Mouse (Mus musculus) kidney, postnatal 4 days (tissue): ENCODE measurements around the gene Pstk.

Source experiments
- DNase-seq, 2 experiments: peaks; one replicate each; pipeline ENCODE4 v3.0.0; 2021; ENCODE audit warnings: mixed read lengths in 2 of 2

The Pstk gene

DNA sequence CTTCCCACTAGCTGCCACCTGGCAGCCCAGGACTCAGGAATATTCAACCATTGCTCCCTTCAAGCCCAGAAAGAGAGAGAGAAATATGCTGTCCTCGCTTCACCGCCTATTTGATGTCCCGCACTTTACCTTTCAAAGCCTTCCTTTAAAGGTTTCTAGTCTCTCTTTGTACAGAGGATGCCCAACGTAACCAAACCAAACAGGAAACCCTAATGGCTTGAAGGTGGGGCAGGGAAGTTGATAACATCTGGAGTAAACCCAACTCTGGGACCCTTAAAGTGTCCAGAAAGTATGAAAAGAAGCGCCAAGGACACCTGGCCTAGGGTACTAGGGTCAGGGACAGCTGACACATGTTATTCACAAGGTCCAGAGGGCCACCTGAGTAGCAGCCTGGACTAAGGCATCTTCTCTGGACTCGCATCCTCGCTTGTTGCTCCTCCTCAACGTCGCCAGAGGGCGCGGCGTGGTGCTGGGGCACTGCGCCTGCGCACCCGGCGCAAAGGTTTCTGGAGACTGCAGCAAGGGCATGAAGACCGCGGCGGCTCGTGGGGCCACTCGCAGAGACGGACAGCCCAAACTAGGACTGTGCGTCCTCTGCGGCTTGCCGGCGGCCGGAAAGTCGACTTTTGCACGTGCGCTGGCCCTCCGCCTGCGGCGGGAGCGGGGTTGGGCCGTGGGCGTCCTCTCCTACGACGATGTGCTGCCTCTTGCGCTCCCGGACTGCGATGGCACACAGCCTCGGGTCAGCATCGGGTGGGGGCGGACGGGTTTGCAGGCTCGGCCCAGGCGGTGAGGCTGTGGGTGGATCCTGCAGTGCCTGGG lies at the start of gene Pstk:
Gene Pstk (plus strand): TSS at position 494 of the 822 bp plus-strand sequence.
- peak; percentile 89 to 94 for DNase-seq

DNA sequence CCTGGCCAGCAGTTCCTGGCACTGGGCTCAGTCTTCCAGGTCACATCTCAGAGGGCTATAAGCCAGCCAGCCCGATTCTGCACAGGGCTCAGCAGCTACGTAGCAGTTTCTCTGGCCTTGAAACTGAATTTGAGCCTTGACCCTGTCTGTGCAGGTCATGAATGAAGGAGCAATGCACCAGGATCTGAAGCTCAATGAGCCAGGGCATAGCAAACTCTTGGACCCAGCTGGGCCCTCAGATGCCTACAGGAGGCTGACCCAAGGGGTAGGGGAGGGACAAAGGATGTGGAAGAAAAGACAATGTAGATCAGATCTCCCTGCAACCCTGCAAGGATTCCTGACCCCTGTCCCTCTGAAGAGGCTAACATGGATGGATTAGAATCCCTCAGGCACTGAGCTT lies 48.7 kb upstream of the Pstk start, which contains the start of gene Cuzd1:
Gene Cuzd1 (minus strand): TSS at position 101 of the 400 bp plus-strand sequence.
- no peak for DNase-seq

DNA sequence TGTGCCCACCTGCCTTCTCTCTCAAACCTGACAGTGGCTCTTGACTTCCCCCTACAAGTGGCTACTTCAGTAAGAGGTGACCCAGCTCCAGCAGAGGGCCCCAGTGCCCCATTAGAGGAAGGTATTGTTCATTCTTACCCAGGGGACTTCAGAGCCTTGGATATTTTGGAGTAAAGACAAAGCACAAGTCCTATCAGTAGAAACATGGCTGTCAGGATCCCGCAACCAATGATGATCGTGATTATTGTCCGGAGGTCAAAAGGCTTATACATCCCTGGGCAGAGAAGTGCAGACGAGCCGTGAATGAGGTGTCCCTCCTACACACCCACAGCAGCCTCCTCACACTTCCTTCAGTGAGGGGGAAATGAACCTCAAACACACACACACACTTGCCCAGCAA lies 43.9 kb upstream of the Pstk start:
- DNase-seq = no peak

DNA sequence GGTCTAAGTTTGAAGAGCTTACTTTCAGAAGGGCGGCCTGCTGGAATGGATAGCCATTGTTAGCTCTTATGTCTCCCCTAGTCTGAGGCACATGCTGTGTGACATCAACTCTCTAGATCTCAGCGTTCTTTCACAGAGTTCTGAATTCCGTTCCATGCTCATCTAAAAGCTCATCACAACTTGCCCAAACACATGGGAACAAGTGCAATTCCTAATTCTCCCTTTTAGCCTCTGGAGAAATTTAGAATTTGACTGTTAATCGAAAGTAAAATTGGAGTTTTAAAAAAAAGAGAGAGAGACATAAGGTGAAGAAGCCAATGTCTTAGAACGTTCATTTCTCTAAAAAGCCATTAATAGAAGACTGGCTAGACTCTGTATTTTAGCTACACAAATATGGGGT lies 41.5 kb upstream of the Pstk start, which contains the start of gene Fam24b:
Gene Fam24b (minus strand): TSS at position 101 of the 400 bp plus-strand sequence.
- no peak for DNase-seq

DNA sequence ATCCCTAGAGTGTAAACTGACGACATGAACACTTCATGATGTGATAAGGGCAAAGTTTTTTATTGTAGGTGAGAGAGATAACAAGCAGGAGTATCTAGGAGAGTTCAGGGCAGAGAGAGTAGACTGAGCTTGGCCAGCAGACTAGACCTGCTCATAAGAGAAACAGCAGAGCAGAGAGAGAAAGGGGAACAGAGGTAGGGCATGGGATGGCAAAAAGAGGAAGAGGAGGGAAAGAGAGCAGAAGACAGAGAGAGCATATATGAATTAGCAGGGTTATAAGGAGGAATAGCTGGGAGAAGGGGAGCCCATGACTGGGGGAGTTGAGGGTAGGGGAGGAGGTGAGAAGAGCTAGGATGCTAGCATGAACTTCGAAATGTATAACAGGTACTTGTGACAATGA lies 39.3 kb upstream of the Pstk start:
- DNase-seq = no peak

DNA sequence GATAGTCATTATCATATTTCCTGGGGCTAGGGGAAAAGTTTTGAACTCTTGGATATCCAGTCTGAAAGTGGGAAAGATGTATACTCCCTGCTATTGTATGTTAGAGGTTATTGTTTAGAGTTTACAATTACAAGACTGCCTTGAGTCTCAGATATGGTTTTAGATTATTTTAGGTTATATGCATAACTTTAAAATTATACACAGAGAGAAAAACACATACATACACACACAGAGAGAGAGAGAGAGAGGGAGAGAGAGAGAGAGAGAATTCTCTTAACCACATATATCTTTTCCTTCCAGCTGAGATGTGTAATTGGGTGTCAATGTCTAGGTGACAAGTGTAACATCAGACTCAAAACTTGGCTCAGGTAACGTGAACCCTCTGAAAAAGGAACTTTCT lies 37.4 kb upstream of the Pstk start, which contains the start of gene Fam24a:
Gene Fam24a (plus strand): TSS at position 301 of the 400 bp plus-strand sequence.
- DNase-seq = no peak

DNA sequence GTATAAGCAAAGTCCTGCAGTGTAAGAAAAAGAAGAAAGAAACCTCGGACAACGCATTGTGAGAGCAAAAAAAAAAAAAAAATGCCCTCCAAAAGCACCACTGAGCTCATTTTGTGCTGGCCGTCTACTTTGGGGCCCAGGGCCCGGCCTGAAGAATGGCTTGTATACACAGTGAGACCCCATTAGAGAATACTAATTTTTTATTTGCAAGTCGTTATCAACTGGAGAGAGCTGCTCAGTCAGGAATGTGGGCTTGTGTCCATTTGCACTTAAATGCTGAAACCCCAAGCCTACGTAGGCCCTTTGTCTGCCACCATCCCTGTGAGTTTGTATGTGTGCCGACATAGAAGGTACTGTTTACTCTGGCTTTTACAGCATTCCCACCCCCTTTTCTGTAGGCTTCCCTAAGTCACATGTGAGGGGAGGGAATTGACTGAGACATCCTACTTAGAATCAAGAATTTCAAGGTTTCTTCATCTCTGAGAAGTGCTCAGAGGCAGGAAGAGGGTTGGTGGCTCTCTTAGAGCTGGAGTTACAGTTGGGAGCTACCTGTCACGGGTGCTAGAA lies 33.4 kb upstream of the Pstk start:
- DNase-seq = no peak

DNA sequence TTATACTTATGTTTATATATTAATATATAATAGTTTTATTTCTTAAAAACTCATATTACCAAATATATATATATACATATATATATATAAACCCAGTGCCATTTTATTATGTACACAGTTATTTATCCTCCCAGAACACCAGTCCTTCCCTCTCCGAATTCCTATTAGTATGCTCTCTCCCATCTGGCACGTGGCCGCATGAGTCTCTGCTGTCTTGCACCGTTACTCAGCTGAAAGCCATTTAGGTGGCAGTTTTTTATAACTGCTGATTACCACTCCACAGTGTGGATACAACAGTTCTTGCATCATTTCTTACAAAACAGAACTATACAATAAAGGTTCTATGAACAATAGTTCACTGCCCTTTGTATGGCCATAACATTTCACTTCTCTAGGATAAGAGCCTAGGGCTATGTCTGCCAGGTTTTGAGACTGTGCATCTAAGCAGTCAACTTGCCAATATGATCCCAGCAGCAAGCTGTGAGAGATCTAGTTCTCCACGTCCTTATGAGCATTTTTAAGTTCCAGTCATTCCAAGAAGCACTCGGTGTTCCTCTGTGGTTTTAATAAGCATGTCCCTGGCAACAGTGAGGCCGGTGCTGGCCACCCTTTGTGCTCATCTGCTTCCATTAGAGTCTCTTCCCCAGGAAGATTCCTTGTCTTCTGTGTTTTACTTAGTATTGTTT lies 24.9 kb upstream of the Pstk start:
- DNase-seq = no peak

DNA sequence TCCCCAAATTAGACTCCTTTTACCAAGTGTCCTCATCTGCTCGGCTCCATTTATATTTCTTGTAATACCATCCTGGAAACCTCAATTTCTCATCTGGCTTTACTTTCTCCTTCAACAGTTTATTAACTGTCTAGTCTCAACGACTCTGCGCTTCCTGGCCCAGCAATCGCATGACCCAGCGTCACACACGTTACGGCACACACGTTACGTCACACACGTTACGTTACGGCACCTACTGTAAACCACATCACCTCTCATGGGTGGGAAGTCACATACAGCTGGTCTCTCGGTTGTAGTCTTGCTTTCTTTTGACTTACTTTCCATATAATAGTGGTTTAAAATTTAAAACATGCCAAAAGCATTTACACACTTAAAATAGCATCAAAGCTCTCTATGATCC lies 14.8 kb upstream of the Pstk start:
- no peak for DNase-seq

DNA sequence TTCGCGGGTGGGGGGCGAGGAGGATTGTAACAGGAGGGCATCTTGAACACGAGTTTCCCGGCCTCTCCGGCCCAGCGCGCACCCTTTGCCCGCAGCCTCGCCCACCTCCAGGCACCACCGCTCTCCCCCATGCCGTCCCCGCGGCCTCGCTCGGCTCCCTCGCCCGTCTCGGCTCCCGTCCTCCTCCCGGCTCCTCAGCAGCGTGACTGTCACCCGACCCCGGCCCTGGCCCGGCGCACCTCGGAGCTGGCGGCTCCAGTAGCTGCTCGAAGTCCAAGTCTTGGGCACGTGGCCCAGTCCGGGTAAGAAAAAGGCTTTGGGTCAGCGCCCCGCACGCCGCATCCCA lies 8.7 kb upstream of the Pstk start:
- no peak for DNase-seq

DNA sequence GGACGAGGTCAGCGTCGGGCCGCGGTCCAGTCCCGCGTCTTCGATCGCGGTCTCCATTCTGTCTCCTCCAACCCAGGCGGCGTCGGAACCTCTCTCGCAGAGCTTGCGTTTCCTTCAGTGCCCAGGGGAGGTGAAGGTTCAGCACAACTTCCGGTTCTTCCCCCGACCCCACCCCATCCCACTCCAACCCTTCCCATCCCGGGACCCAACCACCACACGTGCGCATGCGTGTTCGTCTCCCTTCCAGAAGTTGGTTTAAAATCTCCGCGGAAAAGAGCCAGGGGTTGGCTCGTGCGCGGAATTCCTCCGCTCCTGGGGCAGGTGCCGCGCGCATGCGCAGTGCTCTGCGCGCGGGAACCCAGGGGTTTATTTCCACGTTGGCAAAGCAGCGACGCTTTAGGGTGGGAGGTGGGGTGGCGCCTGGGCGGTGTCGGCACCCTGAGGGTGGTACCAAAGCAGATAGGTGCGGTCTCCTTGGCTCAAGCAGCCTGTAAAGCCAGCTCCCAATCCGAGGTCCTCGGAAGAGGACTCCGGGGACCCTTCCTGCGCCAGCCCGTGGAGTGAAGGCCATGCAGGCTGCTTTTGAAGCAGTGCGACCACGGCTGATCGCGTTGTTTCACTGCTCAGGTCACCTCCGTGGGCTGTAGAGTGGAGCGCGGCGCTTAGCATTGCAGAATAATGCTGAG lies 8.2 kb upstream of the Pstk start, which contains the start of gene 2310057M21Rik:
Gene 2310057M21Rik (minus strand): TSS at position 145 of the 686 bp plus-strand sequence.
- peak; percentile 94 to 97 for DNase-seq

DNA sequence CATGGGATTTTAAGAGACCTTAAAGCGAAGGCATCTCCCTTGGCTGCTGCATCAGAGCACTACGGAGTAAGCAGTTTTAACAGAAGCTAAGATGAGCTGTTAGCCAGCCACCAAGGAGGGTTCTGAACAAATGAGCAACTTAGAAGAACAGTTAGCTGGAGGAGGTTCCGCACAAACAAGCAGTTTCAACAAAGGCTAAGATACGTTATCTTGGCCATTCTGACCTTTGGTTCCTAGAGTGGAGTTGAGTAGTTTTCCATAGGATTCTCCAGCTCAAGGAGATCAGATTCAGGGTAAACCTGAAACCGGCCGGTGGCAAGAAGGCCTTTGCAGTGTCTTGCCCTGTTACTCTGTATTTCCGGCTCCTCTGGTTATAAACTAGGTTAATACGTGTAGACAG lies 6.8 kb upstream of the Pstk start:
- no peak for DNase-seq

DNA sequence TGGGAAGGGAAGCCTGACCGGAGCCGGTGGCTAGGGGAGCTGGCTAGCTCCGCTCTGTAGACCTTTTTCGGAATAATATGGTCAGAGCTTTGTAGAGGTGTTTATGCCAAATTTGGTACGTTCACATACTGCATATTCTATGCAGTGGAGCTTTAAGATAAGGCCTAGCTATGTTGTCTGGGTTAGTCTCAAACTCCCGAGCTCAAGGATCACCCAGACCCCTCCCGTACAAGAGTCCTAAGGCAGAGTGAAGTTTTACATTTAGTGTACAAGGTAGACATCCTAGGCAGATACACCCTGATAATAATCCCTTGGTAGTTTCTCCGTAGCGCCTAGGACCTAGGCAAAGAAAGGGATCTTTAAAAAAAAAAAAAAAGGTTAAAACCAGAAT lies 524 bp downstream of the Pstk start:
- no peak for DNase-seq

DNA sequence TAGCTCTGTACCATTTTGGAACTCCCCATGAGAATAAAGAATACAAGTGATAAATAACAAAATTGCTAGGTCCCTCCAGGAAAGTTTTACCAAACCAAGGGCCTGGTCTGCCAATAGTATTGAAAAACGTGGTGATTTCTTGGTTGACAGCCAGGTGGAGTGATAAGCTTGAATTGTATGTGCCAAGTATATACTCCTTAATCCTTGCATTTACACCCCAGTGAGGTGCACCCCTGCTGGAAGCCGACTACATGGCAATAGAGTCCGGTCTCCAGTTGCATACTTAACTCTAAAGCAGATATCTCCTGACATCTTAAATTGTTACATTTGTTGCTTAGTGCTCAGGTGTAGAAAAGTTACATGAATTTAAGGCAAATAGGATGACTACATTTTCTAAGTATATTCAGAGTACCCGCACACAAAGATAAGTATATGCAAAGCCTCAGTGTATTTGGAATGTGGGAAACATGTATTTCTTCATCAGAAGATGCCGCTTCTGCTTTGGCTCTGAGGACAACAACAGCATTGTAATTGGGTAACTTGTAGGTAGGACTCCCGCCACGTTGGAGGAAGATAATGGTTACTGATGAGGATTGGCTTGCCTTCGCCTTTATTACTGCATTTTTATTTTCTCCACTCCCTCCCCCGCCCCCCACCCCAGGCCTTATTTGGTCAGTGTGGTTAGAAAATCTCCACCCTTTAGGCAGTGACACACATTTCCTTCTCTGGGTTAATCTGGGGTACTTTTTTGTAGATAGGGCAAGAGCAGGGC lies 1.1 kb downstream of the Pstk start:
- peak in 1 of 2 experiments; percentile 13 for DNase-seq

DNA sequence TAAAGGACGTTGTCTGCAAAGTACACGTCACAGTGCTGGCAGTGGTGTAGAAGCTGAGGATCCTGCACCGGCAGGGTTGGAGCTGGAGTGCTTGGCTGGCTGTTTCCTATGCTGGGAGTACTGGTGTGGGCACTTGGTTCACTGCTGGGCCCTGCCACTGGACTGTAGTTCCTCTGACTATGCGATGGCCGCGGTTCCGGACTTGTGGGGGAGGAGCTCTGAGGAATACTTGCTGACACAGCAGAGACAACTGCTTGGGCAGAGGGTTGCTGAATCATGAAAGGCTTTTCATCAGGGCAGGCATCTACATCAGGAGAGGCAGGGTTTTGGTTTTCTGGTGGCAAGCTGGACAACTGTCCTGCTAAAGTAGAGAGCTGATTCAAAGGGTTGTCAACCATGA lies 20.8 kb downstream of the Pstk start:
- DNase-seq = peak in 1 of 2 experiments; percentile 40

DNA sequence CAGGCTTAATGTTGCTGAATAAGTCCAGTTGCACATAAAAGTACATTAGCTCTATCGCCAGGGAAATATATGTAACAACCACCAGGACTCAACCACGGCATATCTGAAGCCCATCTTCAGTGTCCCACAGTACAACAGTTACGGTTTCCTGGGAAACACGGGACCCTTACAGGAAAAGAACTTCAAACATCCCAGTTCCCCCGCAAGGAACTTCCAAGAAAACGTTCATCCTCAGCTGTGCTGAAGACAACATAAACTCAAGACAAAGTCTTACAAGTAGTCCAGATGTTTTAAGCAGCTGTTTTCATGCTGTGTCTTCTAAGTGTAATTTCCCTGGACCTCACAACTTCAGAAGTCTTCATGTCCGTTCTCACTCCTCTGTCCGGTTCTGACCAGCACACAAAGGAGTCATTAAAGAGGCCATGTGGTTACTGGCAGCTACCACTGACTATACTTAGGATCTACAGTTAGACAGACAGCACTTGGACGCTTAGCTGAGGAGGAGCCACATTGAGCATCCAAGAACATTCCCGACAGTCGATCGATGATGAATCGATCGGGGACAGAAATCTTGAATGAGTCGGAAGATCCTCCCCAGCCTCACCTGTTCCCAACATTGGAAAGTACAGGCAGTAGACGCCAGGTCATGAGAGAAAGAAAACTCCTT lies 38.5 kb downstream of the Pstk start:
- DNase-seq = peak in 1 of 2 experiments; percentile 3

DNA sequence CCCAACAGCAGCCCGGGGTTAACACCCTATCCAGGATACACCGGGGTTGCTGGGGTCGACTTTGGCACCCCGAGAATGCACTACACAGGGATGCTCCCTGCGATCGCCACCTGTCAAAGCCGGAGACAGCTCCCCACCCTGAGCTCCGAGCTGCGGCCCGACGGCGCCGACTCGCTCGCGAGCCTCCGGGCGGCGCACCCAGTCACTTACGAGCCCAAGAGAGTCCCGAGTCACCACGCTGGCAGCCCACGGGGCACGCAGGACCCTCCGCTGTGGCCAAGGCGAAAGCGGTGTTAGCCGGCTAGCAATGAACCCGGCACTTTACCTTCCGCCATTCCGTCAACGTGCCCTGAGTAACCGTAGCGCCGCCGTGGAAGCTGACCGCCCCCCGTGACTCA lies 39.0 kb downstream of the Pstk start:
- DNase-seq = no peak

DNA sequence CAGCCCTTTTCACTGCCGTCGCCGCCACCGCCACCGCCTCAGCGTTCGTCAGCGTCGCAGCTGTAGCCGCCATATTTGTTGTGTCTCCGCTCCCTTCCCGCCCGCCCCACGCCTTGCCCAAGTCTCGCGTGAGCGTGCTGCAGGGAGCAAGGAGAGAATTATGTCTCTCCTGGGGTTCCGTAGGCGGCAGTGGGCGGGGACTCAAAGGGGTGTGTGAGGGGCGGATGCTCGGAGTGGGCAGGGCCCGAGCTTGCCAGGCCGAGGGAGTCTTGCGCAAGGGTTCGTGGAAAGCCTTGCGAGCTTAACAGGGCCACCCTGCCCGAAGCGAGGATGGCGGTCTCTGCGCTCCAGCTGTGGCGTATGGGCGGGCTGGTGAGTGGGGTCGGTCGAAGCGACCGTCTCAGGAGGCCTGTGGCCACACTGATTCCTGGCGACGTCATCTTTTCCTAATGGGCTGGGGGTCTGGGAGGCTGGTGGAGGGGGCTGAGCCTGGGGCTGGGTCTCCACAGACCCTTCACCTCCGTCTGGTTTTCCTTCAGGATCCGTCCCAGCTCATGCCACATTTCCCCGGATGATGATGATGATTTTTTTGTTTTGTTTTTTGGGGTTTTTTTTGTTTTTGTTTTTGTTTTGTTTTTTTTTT lies 39.6 kb downstream of the Pstk start, which contains the start of the genes Ikzf5 and Acadsb:
Gene Ikzf5 (minus strand): TSS at position 106 of the 643 bp plus-strand sequence.
Gene Acadsb (plus strand): TSS at position 186 of the 643 bp plus-strand sequence.
- peak; percentile 99 for DNase-seq

DNA sequence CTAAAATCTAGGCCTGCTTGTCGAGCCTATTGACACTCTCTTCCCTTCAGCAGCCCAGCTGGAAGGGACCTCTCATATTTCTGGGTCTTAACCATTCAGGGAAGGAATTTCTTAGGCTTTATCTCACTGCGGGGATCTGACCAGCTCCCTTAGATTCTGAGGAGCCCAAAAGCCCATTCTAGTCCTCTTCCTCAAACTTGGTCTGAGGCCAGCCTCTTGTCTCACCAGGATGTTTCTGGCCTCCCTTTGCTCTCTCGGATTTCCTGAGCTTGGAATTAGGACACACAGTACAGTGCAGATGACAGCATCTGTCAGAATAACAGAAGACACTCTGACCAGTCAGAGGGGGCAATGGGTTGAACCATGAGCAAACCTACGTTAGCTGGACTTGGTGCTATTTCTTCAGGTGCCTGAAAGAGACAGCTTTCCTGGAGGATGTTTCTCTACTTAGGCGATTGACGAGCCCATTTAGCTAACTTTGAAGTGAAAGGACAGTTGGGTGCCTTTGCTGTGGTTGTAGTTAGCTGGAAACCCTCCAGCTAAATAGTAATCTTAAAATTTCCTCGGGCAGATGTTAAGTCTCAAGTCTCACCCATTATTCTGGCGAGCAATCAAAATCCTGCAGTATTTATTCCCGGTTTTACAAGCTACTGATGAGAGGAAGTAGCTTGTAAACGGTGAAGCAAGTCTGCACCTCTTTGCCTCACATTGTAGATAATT lies 40.4 kb downstream of the Pstk start:
- peak; percentile 5 to 43 for DNase-seq

DNA sequence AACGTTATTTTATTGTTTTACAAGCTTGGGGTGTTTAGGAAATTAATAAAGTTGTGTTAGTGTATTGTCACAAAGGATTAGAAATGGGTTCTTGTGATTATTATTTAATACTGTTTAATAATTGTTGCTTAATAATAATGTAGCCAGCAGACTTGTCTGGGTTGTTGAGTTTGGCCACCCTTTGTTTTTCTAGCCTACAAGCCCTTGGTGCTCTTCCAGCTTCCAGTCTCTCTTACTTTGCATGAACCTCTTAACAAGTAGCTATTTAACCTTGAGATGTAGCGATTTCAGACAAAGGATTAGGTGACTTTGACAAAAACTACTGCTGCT lies 41.0 kb downstream of the Pstk start:
- no peak for DNase-seq
